Mouse (Mus musculus) mesoderm, embryonic 11.5 days (tissue): Measurements from ENCODE around the gene Rbfox3.
A peak's percentile ranks its signal among the peaks of the same experiment; 100 is the strongest.

ENCODE experiments used
- DNase-seq: peaks from one replicate; pipeline ENCODE4 v3.0.0-alpha.2; 2012; ENCODE audit warnings: low read depth, low spot score

Rbfox3 gene

GRCm38 (mm10) chr11:118511851-118512250 lies 399.5 kb downstream of the Rbfox3 start:
- DNase-seq: no peak

DNA sequence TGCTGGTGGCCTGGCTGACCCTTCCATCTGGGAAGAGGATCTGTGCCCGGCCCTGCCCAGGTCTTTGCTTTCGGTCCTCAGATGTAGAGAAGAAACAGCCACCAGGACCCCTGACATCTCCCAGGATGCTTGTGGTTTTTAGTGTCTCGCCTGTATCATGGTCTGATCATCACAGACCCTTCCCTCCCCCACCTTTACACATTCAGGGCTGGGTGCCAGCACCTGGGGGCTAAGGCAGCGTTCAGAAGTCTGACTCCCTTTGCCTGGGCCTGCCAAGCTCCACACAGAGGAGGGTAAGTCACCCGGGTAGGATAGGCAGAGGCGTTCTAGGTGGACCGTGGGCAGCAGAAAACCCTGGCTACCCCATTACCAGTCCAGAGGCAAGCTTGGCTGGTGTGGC lies 403.1 kb downstream of the Rbfox3 start:
- DNase-seq: no peak

DNA sequence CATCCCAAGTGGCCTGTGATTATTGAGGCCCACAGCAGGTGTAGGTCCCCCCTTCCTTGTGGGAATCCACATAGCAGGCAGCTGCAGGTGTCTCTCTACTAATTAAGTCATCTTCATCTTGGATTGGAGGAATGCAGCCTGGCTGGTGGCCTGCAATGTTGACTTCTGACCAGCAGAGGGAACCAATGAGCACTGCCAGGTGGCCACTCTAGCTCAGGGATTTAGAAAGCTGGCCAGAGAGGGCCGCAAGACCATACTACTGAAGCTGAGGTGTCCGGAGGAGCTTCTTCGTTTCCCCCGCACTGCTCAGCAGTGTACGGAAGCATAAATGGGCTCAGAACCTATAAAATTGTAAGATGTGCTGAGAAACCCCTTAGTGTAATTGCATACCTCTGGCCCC lies 403.5 kb downstream of the Rbfox3 start:
- DNase-seq: peak; percentile 82

DNA sequence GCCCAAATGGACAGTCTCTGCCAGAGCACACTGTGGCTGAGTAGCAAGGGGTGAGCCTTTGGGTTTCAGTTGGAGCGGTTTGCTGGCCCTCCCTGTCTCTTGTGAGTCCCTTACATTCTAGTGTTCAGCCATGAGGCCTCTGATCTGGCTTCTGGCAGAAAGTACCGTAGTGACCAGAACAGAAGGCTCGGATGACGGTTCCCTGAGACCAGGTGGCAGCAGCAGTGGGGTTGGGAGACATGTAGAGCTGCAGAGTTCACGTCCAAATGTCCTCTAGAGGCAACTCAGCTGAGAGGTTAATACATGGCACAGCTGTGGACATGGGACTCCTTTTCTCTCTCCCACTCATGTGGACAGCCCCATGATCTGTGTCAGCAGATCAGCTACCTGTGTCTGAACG lies 404.3 kb downstream of the Rbfox3 start:
- DNase-seq: no peak

GRCm38 (mm10) chr11:118504180-118504454 lies 407.3 kb downstream of the Rbfox3 start:
- no peak for DNase-seq

DNA sequence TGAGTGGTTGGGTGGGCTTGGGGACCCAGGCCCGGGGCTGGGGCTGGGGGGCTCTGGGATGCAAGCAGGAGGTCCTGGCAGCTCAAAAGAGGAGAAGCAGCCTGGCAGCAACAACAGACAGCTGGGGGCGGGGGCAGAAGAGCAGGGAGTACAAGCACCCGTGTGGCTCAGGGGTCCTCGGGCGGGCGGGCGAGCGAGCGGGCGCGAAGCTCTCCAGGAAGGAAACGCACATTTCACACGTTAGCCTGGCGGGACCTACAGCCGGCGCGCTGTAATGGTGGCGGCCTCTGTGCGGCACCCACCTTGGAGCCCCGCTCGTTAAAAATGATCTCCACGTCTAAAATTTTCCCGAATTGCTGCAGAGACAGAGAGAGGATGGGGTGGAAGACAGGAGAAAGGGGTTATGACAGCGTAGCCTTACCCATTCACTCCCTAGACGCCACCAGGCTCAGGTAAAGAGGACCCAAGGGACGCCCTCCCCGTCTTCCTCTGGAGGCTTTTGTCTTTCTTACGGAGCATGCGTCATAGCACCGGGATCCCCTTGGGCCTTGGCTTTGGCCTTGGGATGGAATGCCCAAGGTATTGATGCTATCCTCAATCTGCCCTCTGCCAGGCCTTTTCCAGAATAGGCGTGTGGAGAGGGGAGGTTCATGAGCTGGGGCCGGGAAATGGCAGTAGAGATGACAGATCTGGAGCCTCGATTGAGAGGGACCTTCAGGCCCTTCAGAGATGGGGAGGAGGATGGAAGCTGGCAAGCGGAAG lies 407.8 kb downstream of the Rbfox3 start:
- no peak for DNase-seq

DNA sequence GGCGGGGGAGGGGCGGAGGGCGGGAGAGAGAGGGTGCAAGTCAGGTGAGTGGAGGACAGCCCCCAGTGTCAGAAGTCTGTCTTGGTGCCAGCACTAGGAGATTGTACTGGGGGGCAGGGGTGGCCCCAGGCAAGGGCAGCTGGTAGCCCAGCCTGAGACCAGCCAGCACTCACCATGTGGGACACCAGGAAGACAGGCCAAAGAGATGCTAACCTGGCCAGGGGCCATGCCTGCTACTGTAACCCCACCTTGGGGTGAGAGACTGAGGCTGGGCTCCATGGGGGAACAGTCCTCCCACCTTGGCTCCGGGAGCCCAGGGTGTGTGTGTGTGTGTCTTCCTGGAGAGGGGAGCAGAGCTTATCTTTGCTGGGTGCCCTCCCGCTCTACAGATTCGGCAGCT lies 408.4 kb downstream of the Rbfox3 start:
- no peak for DNase-seq

GRCm38 (mm10) chr11:118496066-118496689 lies 415.2 kb downstream of the Rbfox3 start:
- DNase-seq: no peak

DNA sequence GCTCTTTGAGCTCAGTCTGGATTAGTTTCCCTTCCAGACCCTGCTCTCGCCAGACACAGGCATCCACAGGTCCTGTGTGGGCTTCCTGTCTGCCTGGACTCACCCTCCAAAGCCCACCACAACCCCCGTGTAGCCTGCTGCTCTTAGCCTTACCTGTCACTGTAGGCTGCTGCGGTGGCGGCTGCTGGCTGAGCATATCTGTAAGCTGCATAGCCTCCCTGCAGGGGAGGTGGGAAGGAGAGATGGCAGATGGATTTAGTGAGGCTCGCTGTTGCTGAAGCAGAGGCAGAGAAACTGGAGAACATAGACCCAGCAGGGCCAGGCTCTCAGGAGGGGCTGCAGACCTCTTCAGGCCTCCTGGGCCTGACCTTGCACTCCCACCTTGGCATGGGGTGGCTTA lies 416.3 kb downstream of the Rbfox3 start:
- no peak for DNase-seq

- no peak for DNase-seq
Observed at GRCm38 (mm10) chr11:118494001-118494737, 417.2 kb downstream of the Rbfox3 start.

GRCm38 (mm10) chr11:118493458-118493857 lies 417.9 kb downstream of the Rbfox3 start:
- DNase-seq: no peak

DNA sequence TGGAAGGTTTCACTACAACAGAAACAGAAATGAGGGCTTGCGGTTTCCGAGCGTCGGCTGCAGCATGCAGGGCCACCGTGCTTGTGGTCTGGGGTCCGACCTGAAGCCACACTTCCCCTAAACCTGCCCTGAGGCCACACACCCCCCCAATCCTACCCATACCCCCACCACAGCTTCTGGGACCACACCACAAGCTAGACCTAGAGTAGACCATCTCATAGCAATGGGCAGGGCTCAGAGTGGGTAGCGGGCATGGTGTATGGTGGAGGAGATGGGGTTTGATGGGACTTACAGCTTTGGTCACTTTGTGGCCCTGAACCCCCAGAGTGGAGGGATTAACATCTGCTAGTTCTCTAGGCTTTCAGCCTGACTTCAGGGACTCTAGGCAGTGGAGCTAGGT lies 420.2 kb downstream of the Rbfox3 start:
- no peak for DNase-seq

DNA sequence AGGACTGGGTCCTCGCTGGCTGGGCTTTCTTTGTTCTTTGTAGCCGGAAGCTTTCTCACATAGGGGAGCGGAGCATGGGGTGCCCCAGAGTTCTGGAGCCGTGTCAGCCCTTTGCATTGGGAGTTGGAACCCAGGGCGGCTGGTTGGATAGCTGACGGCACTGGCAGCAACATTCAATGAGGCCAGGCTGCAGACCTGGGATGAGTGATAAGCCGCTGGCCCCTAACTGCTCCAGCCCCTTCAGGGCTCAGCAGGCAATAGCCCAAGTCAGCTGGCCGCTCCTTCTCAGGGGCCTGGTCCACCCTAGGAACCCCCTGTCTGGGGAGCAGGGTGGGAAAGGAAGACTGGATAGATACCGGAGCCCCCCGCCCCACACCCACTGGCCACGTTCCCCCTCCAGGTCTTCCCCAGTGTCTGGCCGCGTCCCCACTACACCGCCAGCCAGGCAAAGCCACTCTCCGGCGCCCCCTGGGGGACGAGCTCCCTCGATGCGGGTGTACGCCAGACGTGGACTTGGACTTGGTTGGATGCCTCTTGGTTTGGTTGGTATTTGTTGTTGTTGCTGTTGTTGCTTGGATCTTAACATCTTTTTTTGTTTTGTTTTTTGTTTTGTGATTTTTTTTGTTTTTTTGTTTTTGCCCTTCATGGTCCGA lies 420.7 kb downstream of the Rbfox3 start:
- peak; percentile 72 for DNase-seq

GRCm38 (mm10) chr11:118488907-118489270 lies 422.5 kb downstream of the Rbfox3 start:
- no peak for DNase-seq

DNA sequence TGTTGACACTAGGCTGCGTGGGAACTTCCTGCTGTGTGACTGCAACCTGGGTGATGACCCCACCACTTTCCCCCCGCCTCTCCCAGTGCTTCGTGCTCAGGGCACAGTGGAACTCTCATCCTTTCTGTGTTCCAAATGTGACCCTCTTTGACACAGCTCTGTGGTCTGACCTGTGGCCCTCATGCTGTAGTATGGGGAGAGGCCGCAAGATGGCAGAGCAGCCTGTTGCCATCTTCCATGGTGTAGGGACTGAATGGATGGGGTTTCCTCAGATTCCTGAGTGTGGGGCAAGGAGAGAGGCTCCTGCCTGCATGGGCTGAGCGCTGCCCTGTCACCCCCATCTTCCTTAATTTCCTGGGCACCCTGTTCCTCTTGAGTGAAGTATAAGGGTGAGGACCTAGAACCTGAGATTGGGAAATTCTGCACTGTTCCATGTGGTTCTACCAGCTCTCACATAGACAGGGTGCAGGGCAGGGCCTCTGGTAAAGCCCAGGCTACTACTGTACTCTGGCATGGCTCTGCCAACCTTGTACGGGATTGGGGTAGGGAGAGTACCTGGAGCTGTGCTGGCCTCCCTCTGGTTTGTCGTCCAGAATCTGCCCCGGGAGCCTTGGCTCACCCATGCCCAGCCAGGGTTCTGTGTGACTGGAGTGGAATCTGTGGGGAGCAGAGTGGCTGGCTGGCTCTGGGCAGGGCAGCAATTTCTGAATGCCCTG lies 423.0 kb downstream of the Rbfox3 start:
- DNase-seq: no peak

DNA sequence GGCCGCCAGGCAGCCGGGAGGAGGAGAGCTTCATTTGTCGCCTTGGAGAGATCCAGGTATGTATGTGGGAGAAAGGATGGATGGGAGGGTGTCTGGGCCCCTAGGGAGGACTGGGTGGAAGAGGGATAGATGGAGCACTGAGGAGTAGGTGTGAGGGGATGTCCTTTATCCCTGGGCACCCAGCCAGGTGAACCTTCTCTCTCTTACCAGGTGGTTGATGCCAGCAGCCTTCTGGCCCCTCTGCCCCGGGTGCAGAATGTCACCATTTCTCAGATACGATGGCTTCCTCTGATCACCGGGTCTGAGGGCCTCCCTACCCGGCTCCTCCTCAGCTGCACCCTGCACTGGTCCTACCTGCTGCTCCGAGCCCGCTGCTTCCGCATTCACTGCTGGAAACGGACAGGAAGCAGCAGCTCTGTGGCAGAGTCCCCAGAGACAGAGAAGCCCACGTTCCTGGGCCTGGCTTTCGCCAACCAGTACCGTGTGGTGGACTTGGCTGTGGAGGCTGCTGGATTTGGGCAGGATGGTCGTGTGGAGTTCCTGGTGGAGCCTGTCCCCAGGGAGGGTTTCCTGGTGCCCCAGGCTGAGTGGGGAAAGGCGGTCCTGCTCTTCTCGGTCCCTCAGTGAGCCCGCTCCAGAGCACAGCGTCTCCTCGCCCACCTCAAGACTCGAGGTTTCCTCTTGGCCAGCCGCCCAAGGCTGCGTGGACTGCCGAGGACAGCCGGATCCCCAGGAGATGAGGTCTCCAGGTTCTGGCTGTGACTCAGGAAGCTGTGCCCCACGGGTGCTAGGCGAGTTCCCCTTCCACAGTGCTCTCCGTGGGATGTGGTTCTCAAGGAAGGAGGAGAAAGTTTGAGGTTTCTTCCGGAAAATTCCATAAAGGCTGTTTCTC lies 424.3 kb downstream of the Rbfox3 start:
- no peak for DNase-seq

- DNase-seq: no peak
Observed at GRCm38 (mm10) chr11:118486281-118486680, 425.1 kb downstream of the Rbfox3 start.

- no peak for DNase-seq
Observed at GRCm38 (mm10) chr11:118485780-118486179, 425.6 kb downstream of the Rbfox3 start.

DNA sequence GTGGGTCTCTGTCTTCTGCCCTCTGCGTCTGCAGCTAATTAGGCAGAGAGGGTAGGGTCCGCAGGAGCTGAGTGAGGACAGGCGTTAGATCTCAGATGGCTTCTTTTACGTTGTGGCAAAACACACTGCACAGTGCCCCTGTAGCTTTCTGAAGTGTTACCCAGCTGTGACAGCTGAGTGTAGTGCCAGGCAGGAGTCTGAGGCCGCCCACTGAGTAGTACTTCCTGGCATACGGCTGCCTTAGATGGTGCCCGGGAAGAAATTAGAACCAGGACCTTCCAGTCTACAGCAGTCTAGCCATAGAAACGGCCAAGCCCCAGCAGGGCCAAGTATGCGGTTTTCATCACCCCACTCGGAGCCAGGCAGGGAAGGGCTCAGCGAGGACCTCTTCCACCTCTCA lies 426.1 kb downstream of the Rbfox3 start:
- DNase-seq: no peak

GRCm38 (mm10) chr11:118484169-118484568 lies 427.2 kb downstream of the Rbfox3 start:
- DNase-seq: no peak

DNA sequence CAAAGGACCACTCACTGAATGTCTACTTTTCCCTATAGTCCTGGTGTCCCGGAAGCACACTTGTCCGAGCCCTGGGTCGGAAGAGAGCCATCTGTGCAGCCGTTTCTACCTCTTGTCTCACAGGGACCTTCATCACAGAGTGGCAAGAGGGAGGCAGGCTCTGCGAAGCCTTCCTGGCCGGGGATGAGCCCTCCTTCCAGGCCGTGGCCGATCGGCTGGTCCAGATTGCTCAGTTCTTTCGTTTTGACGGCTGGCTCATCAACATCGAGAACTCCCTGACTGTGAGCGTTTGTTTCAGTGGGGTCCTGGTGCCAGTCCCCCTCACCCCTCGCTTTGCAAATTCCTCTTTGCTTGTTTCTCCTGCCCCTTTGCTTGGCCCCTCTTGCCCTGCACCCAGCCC lies 429.6 kb downstream of the Rbfox3 start:
- DNase-seq: no peak
